Mouse (Mus musculus): ENCODE measurements around the gene Lipc. TPM values are rescaled to one million over a fixed set of nuclear protein-coding genes. Genes with fewer than 3 reads are reported as not detected.

Lipc gene
- polyA plus RNA-seq, 1 experiment from 2014 or later: 0.27 TPM

DNA sequence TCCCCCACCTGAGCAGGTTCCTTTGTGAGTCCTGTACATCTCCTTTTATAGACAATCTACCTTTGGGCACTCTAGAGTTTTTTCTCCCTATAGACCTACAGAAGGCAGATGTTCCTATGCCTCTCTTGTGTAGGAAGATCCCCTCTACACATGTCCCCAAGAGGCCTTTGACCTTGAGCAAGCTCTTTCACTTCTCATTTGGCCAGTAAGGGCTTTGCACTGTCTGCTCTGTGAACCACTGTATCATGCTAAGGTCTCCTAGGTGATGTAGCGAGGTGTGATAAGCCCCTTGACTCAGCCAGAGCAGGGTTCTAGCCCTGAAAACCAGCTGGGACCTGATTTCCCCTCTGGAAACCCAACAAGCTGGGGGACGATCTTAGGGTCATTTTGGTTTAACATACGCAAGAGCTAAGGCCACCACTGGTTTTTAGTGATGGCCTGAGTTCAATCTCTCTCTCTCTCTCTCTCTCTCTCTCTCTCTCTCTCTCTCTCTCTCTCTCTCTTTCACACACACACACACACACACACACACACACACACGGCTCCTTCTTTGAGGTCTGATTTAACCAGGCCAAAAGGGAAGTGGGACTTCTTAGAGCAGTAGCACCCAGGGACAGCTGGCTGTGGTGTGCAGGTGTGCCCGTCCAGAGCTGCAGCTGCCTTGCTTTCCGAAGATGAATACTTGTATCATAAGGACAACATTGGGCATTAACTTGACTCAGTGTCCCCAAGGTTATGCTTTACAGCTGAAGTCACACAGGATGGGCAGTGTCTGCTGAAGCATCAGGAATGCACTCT lies 118.7 kb downstream of the Lipc start:
- Histone ChIP-seq H3K4me1 (peaks cover 12% of the 10 kb centered on the region), H3K4me3 (no peak overlapping the region), H3K36me3 (no peaks in the 10 kb centered on the region), H3K9ac (no peak overlapping the region), H3K4me2 (no peak overlapping the region), H3K9me3 (no peaks in the 10 kb centered on the region), H3K27ac (no peak overlapping the region), H3K27me3 (no peaks in the 10 kb centered on the region)
- ATAC-seq (ENCODE audit: insufficient number of reproducible peaks, insufficient read depth, low FRiP score, low TSS enrichment, low read depth): no peak
- 89% methylated on average over 6 of the region's 6 CpGs for WGBS

DNA sequence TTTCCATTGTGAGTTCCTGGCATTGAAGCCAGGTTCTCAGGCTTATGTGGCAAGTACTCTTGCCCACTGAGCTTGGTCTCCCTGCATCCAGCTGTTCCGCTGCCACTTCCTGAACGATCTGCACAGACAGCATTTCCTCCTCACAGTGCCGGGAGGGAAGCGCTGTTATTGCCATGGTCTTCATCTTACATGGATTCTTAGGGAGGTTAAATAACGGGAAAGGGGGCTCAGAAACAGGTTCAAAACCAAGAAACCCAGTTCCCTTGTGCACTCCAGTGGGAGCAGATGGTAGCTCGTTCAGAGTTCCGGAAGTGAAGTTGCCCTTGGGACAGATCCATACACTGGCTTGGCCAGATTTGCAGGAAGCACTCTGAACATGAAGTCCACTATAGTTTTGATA lies 119.8 kb downstream of the Lipc start:
- H3K4me2 ChIP-seq: no peak overlapping the region
- no peaks in the 10 kb centered on the region for H3K36me3 ChIP-seq
- H3K27ac ChIP-seq: no peak overlapping the region
- no peak for ATAC-seq (ENCODE audit: insufficient number of reproducible peaks, insufficient read depth, low FRiP score, low TSS enrichment, low read depth)
- H3K9ac ChIP-seq: no peak overlapping the region
- no peaks in the 10 kb centered on the region for H3K27me3 ChIP-seq
- H3K4me3 ChIP-seq: no peak overlapping the region
- WGBS: 69% methylated on average over 7 of the region's 7 CpGs
- peaks cover 12% of the 10 kb centered on the region for H3K4me1 ChIP-seq
- H3K9me3 ChIP-seq: no peaks in the 10 kb centered on the region

DNA sequence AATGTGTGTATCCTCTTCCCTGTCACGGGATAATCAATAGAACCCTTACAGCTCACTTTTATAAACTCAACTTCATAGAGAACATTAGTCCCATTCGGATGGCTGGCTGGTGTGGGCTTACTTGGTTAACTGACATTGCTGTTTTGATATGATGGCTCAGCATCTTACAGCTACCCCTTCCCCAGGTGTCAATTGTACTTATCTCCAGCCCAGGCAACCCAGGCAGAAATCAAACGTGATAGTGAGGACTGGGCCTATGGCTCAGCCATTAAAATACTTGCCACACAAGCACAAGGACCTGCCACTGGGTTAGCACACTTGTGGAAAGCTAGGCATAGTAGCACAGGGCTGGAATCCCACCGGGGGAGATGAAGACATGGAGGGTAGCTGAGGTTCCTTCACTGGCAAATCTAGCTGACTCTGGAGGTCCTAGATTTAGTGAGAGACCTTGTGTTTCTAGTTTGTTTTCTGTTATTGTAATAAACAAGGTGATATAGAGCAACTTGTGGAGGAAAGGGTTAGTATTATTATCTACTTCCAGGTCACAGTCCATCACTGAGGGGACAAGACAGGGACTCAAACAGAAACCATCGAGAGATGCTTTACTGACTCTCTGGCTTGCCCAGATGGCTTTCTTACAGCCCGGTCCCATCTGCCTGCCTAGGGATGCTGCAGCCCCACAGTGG lies 121.0 kb downstream of the Lipc start:
- H3K9me3 ChIP-seq: no peaks in the 10 kb centered on the region
- H3K4me3 ChIP-seq: no peak overlapping the region
- ATAC-seq (ENCODE audit: insufficient number of reproducible peaks, insufficient read depth, low FRiP score, low TSS enrichment, low read depth): no peak
- H3K4me1 ChIP-seq: peaks cover 12% of the 10 kb centered on the region
- no peaks in the 10 kb centered on the region for H3K27me3 ChIP-seq
- no peak overlapping the region for H3K9ac ChIP-seq
- 77% methylated on average over 6 of the region's 6 CpGs for WGBS
- H3K4me2 ChIP-seq: no peak overlapping the region
- no peak overlapping the region for H3K27ac ChIP-seq
- H3K36me3 ChIP-seq: no peaks in the 10 kb centered on the region

DNA sequence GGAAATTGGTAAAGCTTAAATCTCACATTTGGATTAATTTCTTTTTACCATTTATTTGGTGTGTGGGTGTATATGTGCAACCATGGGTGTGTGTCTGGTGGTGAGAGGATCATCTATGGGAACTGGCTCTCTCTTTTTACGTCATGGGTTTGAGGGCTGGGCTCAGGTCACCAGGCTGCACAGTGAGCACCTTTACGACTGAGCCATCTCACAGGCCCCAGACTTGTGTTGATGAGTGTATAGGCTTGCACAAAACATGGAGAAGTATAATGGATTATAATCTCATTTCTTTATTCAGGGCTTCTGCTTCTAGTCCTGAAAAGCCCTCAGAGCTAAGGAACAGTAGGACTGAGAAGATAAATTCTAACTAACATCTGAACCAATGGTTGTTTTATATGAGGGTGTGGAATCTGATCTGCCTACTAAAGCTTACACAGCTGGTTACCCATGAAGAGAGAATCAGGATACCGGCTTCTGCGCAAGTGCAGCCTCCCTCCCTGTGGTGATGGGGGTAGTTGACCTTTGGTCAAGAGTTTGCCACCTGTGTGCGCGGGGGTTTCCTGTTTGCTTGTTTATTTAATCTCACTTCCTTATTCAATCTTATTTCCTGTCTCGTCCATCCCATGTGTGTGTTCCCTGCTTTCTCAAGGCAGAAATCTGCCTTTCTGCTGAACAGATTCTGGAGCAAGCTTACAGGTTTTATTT lies 122.1 kb downstream of the Lipc start:
- Histone ChIP-seq H3K4me1 (peaks cover 11% of the 10 kb centered on the region), H3K9me3 (no peaks in the 10 kb centered on the region), H3K9ac (no peak overlapping the region), H3K36me3 (no peaks in the 10 kb centered on the region), H3K27me3 (no peaks in the 10 kb centered on the region), H3K27ac (no peak overlapping the region), H3K4me3 (no peak overlapping the region), H3K4me2 (no peak overlapping the region)
- ATAC-seq (ENCODE audit: insufficient number of reproducible peaks, insufficient read depth, low FRiP score, low TSS enrichment, low read depth): no peak
- 41% methylated on average over 7 of the region's 7 CpGs for WGBS

DNA sequence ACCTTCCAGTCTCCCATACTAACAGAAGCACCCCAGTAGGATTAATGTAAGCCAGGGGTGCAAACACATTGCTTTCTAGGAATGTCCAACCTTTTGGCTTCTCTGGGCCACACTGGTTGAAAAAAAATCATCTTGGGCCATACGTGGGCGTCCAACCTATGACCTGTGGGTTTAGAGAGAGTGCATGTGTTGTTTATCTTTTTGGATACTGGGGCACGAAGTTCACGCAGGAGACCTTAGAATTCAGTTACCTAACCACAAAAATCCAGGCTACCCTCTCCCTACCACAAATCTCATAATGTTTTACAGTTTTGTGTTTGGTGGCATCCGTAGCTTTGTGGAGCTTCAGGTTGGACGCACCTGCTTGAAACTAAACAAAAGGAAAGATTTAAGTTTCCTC lies 124.1 kb downstream of the Lipc start:
- 77% methylated on average over 6 of the region's 6 CpGs for WGBS
- H3K9me3 ChIP-seq: no peaks in the 10 kb centered on the region
- no peak overlapping the region for H3K4me2 ChIP-seq
- H3K36me3 ChIP-seq: no peaks in the 10 kb centered on the region
- H3K4me3 ChIP-seq: no peak overlapping the region
- H3K27ac ChIP-seq: no peak overlapping the region
- H3K4me1 ChIP-seq: 0 out of 2 replicates have a peak, but pooled peaks cover 2% of the 10 kb centered on the region
- H3K27me3 ChIP-seq: no peaks in the 10 kb centered on the region
- ATAC-seq (ENCODE audit: insufficient number of reproducible peaks, insufficient read depth, low FRiP score, low TSS enrichment, low read depth): no peak
- no peak overlapping the region for H3K9ac ChIP-seq

DNA sequence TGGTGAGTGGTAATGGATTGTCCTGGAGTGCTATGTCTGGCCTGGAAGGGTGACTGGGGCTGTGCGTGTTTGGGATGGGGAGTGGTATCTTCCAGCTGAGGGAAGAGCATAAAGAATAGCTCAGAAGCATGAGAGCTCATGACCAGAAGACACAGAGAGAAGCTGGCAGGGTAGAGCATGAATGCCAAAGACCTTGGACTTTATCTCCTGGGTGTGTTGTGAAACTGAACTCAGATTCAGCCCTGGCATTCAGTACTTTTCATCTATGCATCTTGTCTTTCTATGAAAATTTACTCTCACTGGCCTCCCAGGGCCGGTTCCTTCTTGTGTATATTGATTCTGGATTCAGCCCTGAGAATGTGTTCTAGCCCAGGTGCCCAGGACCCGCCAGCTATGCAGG lies 127.9 kb downstream of the Lipc start:
- Histone ChIP-seq H3K4me3 (no peak overlapping the region), H3K4me2 (no peak overlapping the region), H3K9me3 (no peaks in the 10 kb centered on the region), H3K36me3 (no peaks in the 10 kb centered on the region), H3K9ac (no peak overlapping the region), H3K27me3 (no peaks in the 10 kb centered on the region), H3K27ac (no peak overlapping the region), H3K4me1 (0 out of 2 replicates have a peak, but pooled peaks cover 2% of the 10 kb centered on the region)
- 80% methylated on average over 3 of the region's 3 CpGs for WGBS
- ATAC-seq (ENCODE audit: insufficient number of reproducible peaks, insufficient read depth, low FRiP score, low TSS enrichment, low read depth): no peak

DNA sequence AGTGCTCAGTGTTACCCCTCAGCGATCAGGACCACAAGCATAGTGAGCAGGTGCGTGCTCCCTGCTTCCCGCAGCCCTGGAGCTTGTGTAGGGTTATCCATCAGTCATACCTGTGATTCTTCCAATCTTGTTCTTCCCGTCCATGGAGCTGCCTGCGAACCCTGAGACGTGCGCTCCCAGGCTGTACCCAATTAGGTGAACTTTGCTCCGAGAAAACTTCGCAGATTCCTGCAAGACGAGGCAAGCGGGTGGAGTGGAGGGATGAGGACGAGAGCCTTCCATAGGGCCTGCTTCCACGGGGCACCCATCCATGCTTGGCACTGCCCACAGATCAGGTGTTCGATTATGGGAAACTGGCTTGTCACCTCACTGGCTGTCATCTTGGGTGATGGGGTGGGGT lies 133.3 kb downstream of the Lipc start:
- no peak for ATAC-seq (ENCODE audit: insufficient number of reproducible peaks, insufficient read depth, low FRiP score, low TSS enrichment, low read depth)
- Histone ChIP-seq H3K36me3 (no peaks in the 10 kb centered on the region), H3K27me3 (no peaks in the 10 kb centered on the region), H3K4me1 (peaks cover 17% of the 10 kb centered on the region), H3K27ac (no peak overlapping the region), H3K9me3 (no peaks in the 10 kb centered on the region), H3K9ac (no peak overlapping the region), H3K4me2 (no peak overlapping the region), H3K4me3 (no peak overlapping the region)
- 76% methylated on average over 14 of the region's 14 CpGs for WGBS

DNA sequence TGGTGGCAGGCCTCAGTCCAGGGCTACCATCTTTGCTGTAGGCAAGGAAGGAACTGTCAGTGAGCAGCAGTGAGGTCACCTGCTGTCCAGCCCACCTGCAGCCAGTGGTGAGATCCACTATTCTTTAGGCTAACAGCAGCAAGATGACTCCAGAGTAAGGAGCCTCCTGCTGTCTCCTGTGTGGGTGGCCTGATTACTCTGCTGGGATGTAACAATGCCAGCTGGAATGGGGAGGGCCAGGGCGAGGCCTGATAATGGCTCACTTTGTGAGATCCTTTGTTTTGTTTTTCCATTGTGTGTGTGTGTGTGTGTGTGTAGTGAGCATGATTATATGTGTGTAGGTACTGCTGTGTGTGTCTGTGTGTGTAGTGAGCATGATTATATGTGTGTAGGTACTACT lies 134.6 kb downstream of the Lipc start:
- no peak for ATAC-seq (ENCODE audit: insufficient number of reproducible peaks, insufficient read depth, low FRiP score, low TSS enrichment, low read depth)
- no peak overlapping the region for H3K4me2 ChIP-seq
- no peaks in the 10 kb centered on the region for H3K27me3 ChIP-seq
- no peaks in the 10 kb centered on the region for H3K36me3 ChIP-seq
- H3K4me1 ChIP-seq: peaks cover 17% of the 10 kb centered on the region
- H3K9ac ChIP-seq: no peak overlapping the region
- no peak overlapping the region for H3K27ac ChIP-seq
- 64% methylated on average over 1 of the region's 1 CpGs for WGBS
- no peak overlapping the region for H3K4me3 ChIP-seq
- no peaks in the 10 kb centered on the region for H3K9me3 ChIP-seq

DNA sequence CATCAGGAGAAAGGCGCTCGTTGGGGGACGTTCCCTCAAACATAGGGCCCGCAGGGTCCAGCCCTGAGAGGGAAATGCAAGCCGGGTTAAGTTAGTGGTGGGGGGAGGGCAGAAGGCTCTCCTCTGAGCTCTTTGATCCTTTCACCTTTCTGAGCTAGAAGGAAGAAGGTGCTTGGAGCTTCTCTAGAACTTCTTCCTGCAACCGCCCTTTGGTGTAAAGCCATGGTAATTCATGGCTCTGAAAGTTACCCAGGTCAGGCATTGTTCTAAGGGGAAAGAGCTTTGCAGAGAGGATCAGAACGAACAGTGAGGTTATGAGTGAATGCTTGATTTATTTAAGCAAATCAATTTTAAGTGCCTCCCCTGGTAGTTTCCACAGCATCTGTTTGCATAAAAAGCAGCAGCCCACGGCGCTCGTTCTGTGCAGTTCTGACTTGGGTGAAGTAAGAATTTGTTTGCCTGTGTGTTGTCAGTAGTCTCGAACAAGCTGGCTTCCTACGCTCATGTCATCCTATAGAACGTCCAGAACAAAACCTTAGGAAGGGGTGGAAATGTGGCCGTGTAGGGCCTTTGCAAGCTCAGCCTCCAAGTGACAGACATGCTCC lies 135.2 kb downstream of the Lipc start:
- H3K4me3 ChIP-seq: no peak overlapping the region
- H3K9ac ChIP-seq: no peak overlapping the region
- H3K9me3 ChIP-seq: no peaks in the 10 kb centered on the region
- 64% methylated on average over 14 of the region's 14 CpGs for WGBS
- ATAC-seq (ENCODE audit: insufficient number of reproducible peaks, insufficient read depth, low FRiP score, low TSS enrichment, low read depth): no peak
- H3K4me2 ChIP-seq: no peak overlapping the region
- no peaks in the 10 kb centered on the region for H3K27me3 ChIP-seq
- no peak overlapping the region for H3K27ac ChIP-seq
- H3K4me1 ChIP-seq: peaks cover 17% of the 10 kb centered on the region
- no peaks in the 10 kb centered on the region for H3K36me3 ChIP-seq

DNA sequence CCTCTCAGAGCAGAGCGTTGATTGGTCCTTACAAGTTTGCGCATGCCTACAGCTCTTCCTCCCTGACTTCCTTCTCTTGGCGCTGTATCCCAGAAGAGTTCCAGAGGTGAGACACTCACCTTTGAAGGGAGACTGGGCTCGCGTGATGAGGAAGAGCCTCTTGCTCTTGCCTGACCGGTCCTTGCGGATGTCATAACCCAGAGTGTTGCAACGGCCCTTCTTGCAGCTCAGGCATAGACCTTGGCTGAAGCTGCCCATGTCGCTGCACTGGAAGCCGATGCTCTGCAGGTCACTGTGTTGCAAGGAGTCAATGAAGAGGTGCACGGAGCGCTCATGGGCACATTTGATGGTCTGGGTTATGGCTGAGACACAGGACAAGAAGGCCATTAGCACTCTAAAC lies 139.5 kb downstream of the Lipc start:
- H3K4me3 ChIP-seq: no peak overlapping the region
- H3K9ac ChIP-seq: no peak overlapping the region
- no peaks in the 10 kb centered on the region for H3K36me3 ChIP-seq
- H3K27ac ChIP-seq: no peak overlapping the region
- H3K27me3 ChIP-seq: no peaks in the 10 kb centered on the region
- 92% methylated on average over 12 of the region's 12 CpGs for WGBS
- H3K4me1 ChIP-seq: peaks cover 15% of the 10 kb centered on the region
- no peak overlapping the region for H3K4me2 ChIP-seq
- H3K9me3 ChIP-seq: no peaks in the 10 kb centered on the region
- ATAC-seq (ENCODE audit: insufficient number of reproducible peaks, insufficient read depth, low FRiP score, low TSS enrichment, low read depth): no peak

DNA sequence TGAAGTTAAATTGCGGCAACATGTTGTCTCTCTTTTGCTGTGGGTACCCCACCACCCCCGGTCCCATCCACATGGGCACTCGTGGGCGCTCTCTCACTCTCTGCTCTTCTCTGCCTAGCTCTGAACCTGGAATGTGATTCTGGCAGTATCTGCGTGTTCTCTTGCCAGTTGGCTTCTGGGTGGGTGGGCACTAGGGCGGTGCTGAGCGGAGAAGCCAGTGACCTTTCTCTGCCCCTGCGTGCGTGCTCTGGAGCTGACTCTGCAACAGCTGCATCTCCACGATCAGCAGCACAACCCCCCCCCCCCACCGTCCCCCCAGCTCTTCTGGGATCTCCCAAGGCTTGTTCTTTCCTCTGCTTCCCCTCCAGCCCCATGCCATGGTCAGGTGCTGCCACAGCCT lies 144.3 kb downstream of the Lipc start:
- Histone ChIP-seq H3K4me3 (no peak overlapping the region), H3K4me1 (no peaks in the 10 kb centered on the region), H3K9ac (no peak overlapping the region), H3K36me3 (no peaks in the 10 kb centered on the region), H3K27me3 (no peaks in the 10 kb centered on the region), H3K27ac (no peak overlapping the region), H3K4me2 (no peak overlapping the region), H3K9me3 (no peaks in the 10 kb centered on the region)
- WGBS: 61% methylated on average over 11 of the region's 11 CpGs
- ATAC-seq (ENCODE audit: insufficient number of reproducible peaks, insufficient read depth, low FRiP score, low TSS enrichment, low read depth): no peak
